Mouse (Mus musculus): ENCODE measurements around the gene Homer1. TPM values are rescaled to one million over a fixed set of nuclear protein-coding genes. Genes with fewer than 3 reads are reported as not detected.

The Homer1 gene
- polyA plus RNA-seq, 1 experiment = 2.2 TPM

GRCm38 (mm10) chr13:93387440-93387839 is 88.0 kb downstream of the Homer1 start:
- WGBS = 93% methylated on average over 5 of the region's 5 CpGs
- DNase-seq (ENCODE audit: low read depth, low spot score) = no peak

- no peak for DNase-seq (ENCODE audit: low read depth, low spot score)
- WGBS = 50% methylated on average over 7 of the region's 7 CpGs
Measured at GRCm38 (mm10) chr13:93388594-93389241, 89.3 kb downstream of the Homer1 start.

- no peak for DNase-seq (ENCODE audit: low read depth, low spot score)
- WGBS = 70% methylated on average over 2 of the region's 2 CpGs
Measured at GRCm38 (mm10) chr13:93389242-93389625, 89.8 kb downstream of the Homer1 start.

GRCm38 (mm10) chr13:93399710-93400216 is 100.3 kb downstream of the Homer1 start:
- no peak for DNase-seq (ENCODE audit: low read depth, low spot score)
- 90% methylated on average over 5 of the region's 5 CpGs for WGBS

GRCm38 (mm10) chr13:93401947-93402346 is 102.5 kb downstream of the Homer1 start:
- 80% methylated on average over 7 of the region's 7 CpGs for WGBS
- DNase-seq (ENCODE audit: low read depth, low spot score) = no peak

GRCm38 (mm10) chr13:93406855-93407254 is 107.4 kb downstream of the Homer1 start:
- DNase-seq (ENCODE audit: low read depth, low spot score) = no peak
- 95% methylated on average over 5 of the region's 5 CpGs for WGBS

GRCm38 (mm10) chr13:93410343-93410742 is 110.9 kb downstream of the Homer1 start:
- DNase-seq (ENCODE audit: low read depth, low spot score) = no peak
- 77% methylated on average over 4 of the region's 4 CpGs for WGBS

GRCm38 (mm10) chr13:93415055-93415454 is 115.6 kb downstream of the Homer1 start:
- WGBS = 89% methylated on average over 5 of the region's 5 CpGs
- DNase-seq (ENCODE audit: low read depth, low spot score) = no peak

GRCm38 (mm10) chr13:93418292-93418691 is 118.9 kb downstream of the Homer1 start:
- WGBS = 72% methylated on average over 2 of the region's 2 CpGs
- DNase-seq (ENCODE audit: low read depth, low spot score) = no peak

- no peak for DNase-seq (ENCODE audit: low read depth, low spot score)
- 34% methylated on average over 2 of the region's 2 CpGs for WGBS
Measured at GRCm38 (mm10) chr13:93419779-93420178, 120.3 kb downstream of the Homer1 start.

- DNase-seq (ENCODE audit: low read depth, low spot score) = no peak
- 68% methylated on average over 2 of the region's 2 CpGs for WGBS
Measured at GRCm38 (mm10) chr13:93423224-93423623, 123.8 kb downstream of the Homer1 start.

- WGBS = 90% methylated on average over 5 of the region's 5 CpGs
- no peak for DNase-seq (ENCODE audit: low read depth, low spot score)
Measured at GRCm38 (mm10) chr13:93427920-93428876, 128.8 kb downstream of the Homer1 start.

- WGBS = 100% methylated on average over 1 of the region's 1 CpGs
- DNase-seq (ENCODE audit: low read depth, low spot score) = no peak
Measured at GRCm38 (mm10) chr13:93429205-93429604, 129.8 kb downstream of the Homer1 start.

- 90% methylated on average over 3 of the region's 3 CpGs for WGBS
- no peak for DNase-seq (ENCODE audit: low read depth, low spot score)
Measured at GRCm38 (mm10) chr13:93440167-93440566, 140.7 kb downstream of the Homer1 start.

- no peak for DNase-seq (ENCODE audit: low read depth, low spot score)
- WGBS = 97% methylated on average over 6 of the region's 6 CpGs
Measured at GRCm38 (mm10) chr13:93453275-93453674, 153.8 kb downstream of the Homer1 start.

Other genes with a start within 250 kb of the Homer1 start
- gene Cmya5, start 154.9 kb upstream of the Homer1 start, polyA plus RNA-seq (2012; rRNA removed) = 0.06 and 0.10 TPM in 2 replicates
- gene Tent2, start 107.2 kb upstream of the Homer1 start, polyA plus RNA-seq (2012; rRNA removed) = 10.9 and 19.4 TPM in 2 replicates
- 2.2 and 2.9 TPM in 2 replicates for gene Jmy, start 200.2 kb downstream of the Homer1 start, polyA plus RNA-seq (2012; rRNA removed)

All from large intestine, adult 2 months (tissue).